Mouse (Mus musculus): ENCODE results near the gene Col18a1. TPM values are rescaled to one million over a fixed set of nuclear protein-coding genes. Genes with fewer than 3 reads are reported as not detected.

Col18a1 gene
- polyA plus RNA-seq (2012; rRNA removed): 45.7 and 52.8 TPM in 2 replicates

- H3K4me3 ChIP-seq (replicated peaks; ENCODE audit: insufficient read depth, low read depth, low read length): no peak within 1 kb of the TSS
- no peaks in the 10 kb centered on the region for H3K27me3 ChIP-seq (ENCODE audit: control insufficient read depth, insufficient read depth, low read length)
- no peak for TF ChIP-seq POLR2A (IDR thresholded peaks at IDR 0.05; ENCODE audit: borderline replicate concordance, insufficient read depth, low read length)
- TF ChIP-seq CTCF (IDR thresholded peaks at IDR 0.05; ENCODE audit: borderline replicate concordance, insufficient read depth, low read depth, low read length): no peak
- WGBS: 1% methylated on average over 42 of the region's 42 CpGs
- no peak for DNase-seq
- H3K4me1 ChIP-seq (ENCODE audit: control insufficient read depth, insufficient read depth, low read length): no peaks in the 10 kb centered on the region
- no peak within 1 kb of the TSS for H3K27ac ChIP-seq (ENCODE audit: insufficient read depth, low read length)
Observed at GRCm38 (mm10) chr10:77165963-77166717, at the start of gene Col18a1. Gene Col18a1, minus strand, starts transcription at chr10:77166548.

GRCm38 (mm10) chr10:77215641-77216040 lies 49.3 kb upstream of the Col18a1 start:
- H3K27me3 ChIP-seq (ENCODE audit: control insufficient read depth, insufficient read depth, low read length): no peaks in the 10 kb centered on the region
- 37% methylated on average over 4 of the region's 4 CpGs for WGBS
- no peak overlapping the region for H3K4me3 ChIP-seq (replicated peaks; ENCODE audit: insufficient read depth, low read depth, low read length)
- DNase-seq: peak; percentile 29 to 36
- peaks cover 4% of the 10 kb centered on the region; the same call in 1 of the 2 replicates for H3K4me1 ChIP-seq (ENCODE audit: control insufficient read depth, insufficient read depth, low read length)
- H3K27ac ChIP-seq (ENCODE audit: insufficient read depth, low read length): no peak overlapping the region
- TF ChIP-seq CTCF (IDR thresholded peaks at IDR 0.05; ENCODE audit: borderline replicate concordance, insufficient read depth, low read depth, low read length): no peak
- TF ChIP-seq POLR2A (IDR thresholded peaks at IDR 0.05; ENCODE audit: borderline replicate concordance, insufficient read depth, low read length): no peak

- Histone ChIP-seq H3K4me3 (replicated peaks; ENCODE audit: insufficient read depth, low read depth, low read length) (no peak overlapping the region), H3K27me3 (ENCODE audit: control insufficient read depth, insufficient read depth, low read length) (no peaks in the 10 kb centered on the region), H3K27ac (ENCODE audit: insufficient read depth, low read length) (no peak overlapping the region), H3K4me1 (ENCODE audit: control insufficient read depth, insufficient read depth, low read length) (peaks cover 4% of the 10 kb centered on the region; the same call in 1 of the 2 replicates)
- TF ChIP-seq CTCF (IDR thresholded peaks at IDR 0.05; ENCODE audit: borderline replicate concordance, insufficient read depth, low read depth, low read length) (no peak), POLR2A (IDR thresholded peaks at IDR 0.05; ENCODE audit: borderline replicate concordance, insufficient read depth, low read length) (no peak)
- WGBS: 80% methylated on average over 8 of the region's 8 CpGs
- no peak for DNase-seq
Observed at GRCm38 (mm10) chr10:77214586-77214985, 48.2 kb upstream of the Col18a1 start.

GRCm38 (mm10) chr10:77213483-77213882 lies 47.1 kb upstream of the Col18a1 start:
- H3K27me3 ChIP-seq (ENCODE audit: control insufficient read depth, insufficient read depth, low read length): no peaks in the 10 kb centered on the region
- 98% methylated on average over 5 of the region's 5 CpGs for WGBS
- no peak for DNase-seq
- TF ChIP-seq CTCF (IDR thresholded peaks at IDR 0.05; ENCODE audit: borderline replicate concordance, insufficient read depth, low read depth, low read length) (no peak), POLR2A (IDR thresholded peaks at IDR 0.05; ENCODE audit: borderline replicate concordance, insufficient read depth, low read length) (no peak)
- H3K27ac ChIP-seq (ENCODE audit: insufficient read depth, low read length): no peak overlapping the region
- H3K4me1 ChIP-seq (ENCODE audit: control insufficient read depth, insufficient read depth, low read length): peaks cover 4% of the 10 kb centered on the region; the same call in 1 of the 2 replicates
- H3K4me3 ChIP-seq (replicated peaks; ENCODE audit: insufficient read depth, low read depth, low read length): no peak overlapping the region

GRCm38 (mm10) chr10:77212354-77213120 lies 46.2 kb upstream of the Col18a1 start:
- TF ChIP-seq CTCF (IDR thresholded peaks at IDR 0.05; ENCODE audit: borderline replicate concordance, insufficient read depth, low read depth, low read length) (no peak), POLR2A (IDR thresholded peaks at IDR 0.05; ENCODE audit: borderline replicate concordance, insufficient read depth, low read length) (no peak)
- Histone ChIP-seq H3K27me3 (ENCODE audit: control insufficient read depth, insufficient read depth, low read length) (no peaks in the 10 kb centered on the region), H3K4me1 (ENCODE audit: control insufficient read depth, insufficient read depth, low read length) (peaks cover 4% of the 10 kb centered on the region; the same call in 1 of the 2 replicates), H3K27ac (ENCODE audit: insufficient read depth, low read length) (no peak overlapping the region), H3K4me3 (replicated peaks; ENCODE audit: insufficient read depth, low read depth, low read length) (no peak overlapping the region)
- no peak for DNase-seq
- 86% methylated on average over 6 of the region's 6 CpGs for WGBS

- WGBS: 38% methylated on average over 11 of the region's 11 CpGs
- Histone ChIP-seq H3K4me3 (replicated peaks; ENCODE audit: insufficient read depth, low read depth, low read length) (no peak overlapping the region), H3K27ac (ENCODE audit: insufficient read depth, low read length) (no peak overlapping the region), H3K4me1 (ENCODE audit: control insufficient read depth, insufficient read depth, low read length) (peaks cover 4% of the 10 kb centered on the region; the same call in 1 of the 2 replicates), H3K27me3 (ENCODE audit: control insufficient read depth, insufficient read depth, low read length) (no peaks in the 10 kb centered on the region)
- no peak for TF ChIP-seq POLR2A (IDR thresholded peaks at IDR 0.05; ENCODE audit: borderline replicate concordance, insufficient read depth, low read length)
- DNase-seq: peak; percentile 10 to 15
Observed at GRCm38 (mm10) chr10:77211116-77211570, 44.8 kb upstream of the Col18a1 start.

GRCm38 (mm10) chr10:77210666-77211065 lies 44.3 kb upstream of the Col18a1 start:
- no peak for DNase-seq
- Histone ChIP-seq H3K27me3 (ENCODE audit: control insufficient read depth, insufficient read depth, low read length) (no peaks in the 10 kb centered on the region), H3K27ac (ENCODE audit: insufficient read depth, low read length) (no peak overlapping the region), H3K4me3 (replicated peaks; ENCODE audit: insufficient read depth, low read depth, low read length) (no peak overlapping the region), H3K4me1 (ENCODE audit: control insufficient read depth, insufficient read depth, low read length) (peaks cover 4% of the 10 kb centered on the region; the same call in 1 of the 2 replicates)
- TF ChIP-seq POLR2A (IDR thresholded peaks at IDR 0.05; ENCODE audit: borderline replicate concordance, insufficient read depth, low read length) (no peak), CTCF (IDR thresholded peaks at IDR 0.05; ENCODE audit: borderline replicate concordance, insufficient read depth, low read depth, low read length) (no peak)
- WGBS: 97% methylated on average over 3 of the region's 3 CpGs
